7 mouse cellular contexts compared by ENCODE assay signal in the genomic region with DNA sequence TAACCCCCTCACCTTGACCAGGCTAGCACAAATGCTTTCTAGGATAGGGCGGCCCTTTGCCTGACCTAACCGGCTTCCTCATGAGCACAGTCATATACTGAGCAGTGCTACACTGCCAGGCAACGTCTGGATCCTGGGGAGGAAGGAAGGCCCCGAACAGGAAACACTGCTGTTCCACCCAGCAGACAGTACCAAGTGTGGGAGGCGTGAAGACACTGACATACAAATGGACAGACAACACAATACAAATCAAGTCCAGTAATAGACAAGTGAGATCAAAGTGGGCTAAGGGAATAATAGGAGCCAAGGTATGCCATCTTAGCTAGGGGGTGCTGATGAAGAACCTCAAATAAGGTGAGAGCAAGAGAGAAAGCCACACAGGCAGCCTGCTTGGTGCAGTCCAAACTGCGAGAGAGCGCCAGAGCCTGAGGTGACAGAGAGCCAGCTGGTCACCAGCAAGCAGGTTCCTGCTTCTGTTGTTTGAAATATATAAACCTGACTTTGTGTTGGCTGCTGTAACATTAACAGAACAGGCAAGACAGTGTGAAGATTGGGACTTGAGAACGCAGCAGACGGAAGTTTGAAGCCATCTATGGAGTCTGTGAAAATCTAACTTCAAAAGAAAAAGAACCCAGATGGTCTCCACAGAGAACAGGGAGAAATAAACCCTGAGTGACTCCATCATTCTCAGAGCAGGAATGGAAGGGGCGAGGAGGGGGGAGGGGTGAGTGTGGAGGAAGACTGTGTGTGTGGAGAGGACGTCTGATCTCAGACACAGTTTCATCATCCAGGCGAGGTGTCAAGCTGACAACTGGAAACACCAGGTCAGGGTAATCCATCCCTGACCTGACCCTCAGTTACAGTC. TPM values are rescaled to one million over a fixed set of nuclear protein-coding genes. Genes with fewer than 3 reads are reported as not detected.
A peak's percentile ranks its signal among the peaks of the same experiment; 100 is the strongest.
DNase-seq lines count a peak whose midpoint lies in the region; ATAC-seq and TF ChIP-seq lines count a peak whose summit lies in the region.

No protein-coding gene starts in this region.

- 55% methylated on average over 12 of the region's 12 CpGs for WGBS in limb, embryonic 14.5 days
- 67% methylated on average over 12 of the region's 12 CpGs for WGBS in limb, embryonic 10.5 days
- WGBS in neural tube, embryonic 15.5 days: 78% methylated on average over 12 of the region's 12 CpGs

- ATAC-seq in limb, embryonic 14.5 days (ENCODE audit: low FRiP score, low read depth): no peak
- ATAC-seq in neural tube, embryonic 15.5 days (ENCODE audit: low FRiP score): no peak

- no peaks in the 10 kb centered on the region for H3K4me1 ChIP-seq in limb, embryonic 14.5 days (ENCODE audit: control insufficient read depth, insufficient read depth, low read length)
- peaks cover 10% of the 10 kb centered on the region for H3K4me1 ChIP-seq in limb, embryonic 10.5 days
- H3K4me1 ChIP-seq in neural tube, embryonic 15.5 days: no peaks in the 10 kb centered on the region

- no peak overlapping the region for H3K9ac ChIP-seq in limb, embryonic 14.5 days (ENCODE audit: low read depth, low read length, severe bottlenecking)
- no peak overlapping the region for H3K9ac ChIP-seq in neural tube, embryonic 15.5 days (replicated peaks)

- no peak overlapping the region for H3K4me2 ChIP-seq in limb, embryonic 14.5 days (replicated peaks; ENCODE audit: low read depth, low read length, severe bottlenecking)
- H3K4me2 ChIP-seq in neural tube, embryonic 15.5 days: no peak overlapping the region

- H3K36me3 ChIP-seq in limb, embryonic 14.5 days (ENCODE audit: control insufficient read depth, insufficient read depth, low read length): peaks cover 16% of the 10 kb centered on the region
- H3K36me3 ChIP-seq in limb, embryonic 10.5 days: peaks cover 62% of the 10 kb centered on the region
- H3K36me3 ChIP-seq in neural tube, embryonic 15.5 days: peaks cover 25% of the 10 kb centered on the region; the same call in 1 of the 2 replicates

- no peak for TF ChIP-seq POLR2A in limb, embryonic 14.5 days (IDR thresholded peaks at IDR 0.05; ENCODE audit: borderline replicate concordance, extremely low read depth, insufficient read depth, insufficient read length)

- H3K9me3 ChIP-seq in limb, embryonic 14.5 days (ENCODE audit: control insufficient read depth, low read length): no peaks in the 10 kb centered on the region
- no peaks in the 10 kb centered on the region for H3K9me3 ChIP-seq in limb, embryonic 10.5 days (replicated peaks)
- no peaks in the 10 kb centered on the region for H3K9me3 ChIP-seq in neural tube, embryonic 15.5 days (replicated peaks)

- no peak for DNase-seq in limb, embryonic 14.5 days (ENCODE audit: low spot score)
- no peak for DNase-seq in limb, embryonic 10.5 days (ENCODE audit: low spot score)
- peak; percentile 73 to 79 for DNase-seq in cerebellum, postnatal 10 days
- DNase-seq in kidney, adult 18-20 months: peak; percentile 14
- DNase-seq in lung, postnatal 4 days: peak; percentile 48 to 50
- DNase-seq in retina, postnatal 1 day: no peak

- H3K4me3 ChIP-seq in limb, embryonic 14.5 days (replicated peaks; ENCODE audit: low read length): no peak overlapping the region
- no peak overlapping the region for H3K4me3 ChIP-seq in limb, embryonic 10.5 days
- no peak overlapping the region for H3K4me3 ChIP-seq in neural tube, embryonic 15.5 days (replicated peaks)

- H3K27me3 ChIP-seq in limb, embryonic 14.5 days (ENCODE audit: control insufficient read depth, insufficient read depth, low read length): no peaks in the 10 kb centered on the region
- H3K27me3 ChIP-seq in limb, embryonic 10.5 days (ENCODE audit: low read depth, poor library complexity, severe bottlenecking): no peaks in the 10 kb centered on the region
- H3K27me3 ChIP-seq in neural tube, embryonic 15.5 days (replicated peaks): no peaks in the 10 kb centered on the region

- 0 out of 2 replicates have a peak overlapping the region, but pooled peaks have one; percentile 5 for H3K27ac ChIP-seq in limb, embryonic 14.5 days (replicated peaks; ENCODE audit: low read depth, low read length)
- H3K27ac ChIP-seq in limb, embryonic 10.5 days: no peak overlapping the region
- H3K27ac ChIP-seq in neural tube, embryonic 15.5 days (replicated peaks): no peak overlapping the region

RNA-seq across cellular contexts. Expression of a gene that starts 28.6 kb away (rescaled TPM):
- 0.82 and 0.88 TPM in 2 replicates for polyA plus RNA-seq in limb, embryonic 14.5 days (2012; rRNA removed)
- 0.10 and 0.26 TPM in 2 replicates for polyA plus RNA-seq in limb, embryonic 14.5 days (2014; fragmentation: Nextera tagmentation; extraction: Ambion mirVana)
- polyA plus RNA-seq in limb, embryonic 10.5 days (2016; fragmentation: Nextera tagmentation; extraction: Ambion mirVana): 0.03 and 0.05 TPM in 2 replicates
- polyA plus RNA-seq in neural tube, embryonic 15.5 days (2015; fragmentation: Nextera tagmentation; extraction: Ambion mirVana): 0.42 and 0.68 TPM in 2 replicates

Comparison
In these comparisons a context has a peak if more than half of its experiments do, and no peak if none do; other contexts are left out.
1. DNase-seq: peak in cerebellum, postnatal 10 days (2 of 2), kidney, adult 18-20 months (single experiment) and lung, postnatal 4 days (2 of 2); none in limb, embryonic 14.5 days (single experiment), limb, embryonic 10.5 days (single experiment) and retina, postnatal 1 day (single experiment).